Mouse (Mus musculus): Measurements from ENCODE around the gene Asns.

- TF ChIP-seq GATA1 (IDR thresholded peaks at IDR 0.05; ENCODE audit: borderline replicate concordance, low read length) (no peak), FLI1 (IDR thresholded peaks at IDR 0.05; ENCODE audit: low read length) (no peak)
These were observed 22.5 kb downstream of the Asns start for GRCm38 (mm10) chr6:7670588-7670987.

Data from megakaryocyte, embryonic 14.5 days (primary cell).